Mouse (Mus musculus) ES-E14 (cell line): ENCODE measurements around the gene Rdh5. TPM values are rescaled to one million over a fixed set of nuclear protein-coding genes. Genes with fewer than 3 reads are reported as not detected.

Experiments used
- DNase-seq: peaks from one replicate; pipeline ENCODE4 v3.0.0-alpha.2; 2013; ENCODE audit warnings: low read depth, low spot score
- H3K27ac ChIP-seq: 2 replicates; pipeline ENCODE4 v1.5.1; 2012; ENCODE audit warnings: low read depth, mild to moderate bottlenecking, low read length, moderate library complexity, mixed read lengths; ENCODE audit not compliant: poor library complexity, insufficient read depth, severe bottlenecking
- H3K36me3 ChIP-seq: 2 replicates; pipeline ENCODE4 v1.6.1; 2012; ENCODE audit warnings: mild to moderate bottlenecking, low read length, moderate library complexity, mixed read lengths; ENCODE audit not compliant: control insufficient read depth, poor library complexity, insufficient read depth, severe bottlenecking
- H3K4me1 ChIP-seq, 2 experiments: fragments of 150-350 bp in 1 of 2; sonication (generic) in 1 of 2; 2 replicates each; pipeline ENCODE4 v1.6.1; 2012; ENCODE audit warnings: low read length in 2 of 2, mild to moderate bottlenecking in 1 of 2, mixed read lengths in 1 of 2; ENCODE audit not compliant: control insufficient read depth in 2 of 2, insufficient read depth in 2 of 2, poor library complexity in 1 of 2
- H3K4me3 ChIP-seq, 2 experiments: fragments of 150-350 bp in 1 of 2; sonication (generic) in 1 of 2; 2 replicates each; pipeline ENCODE4 v1.5.1; 2012; ENCODE audit warnings: low read length in 2 of 2, low read depth in 1 of 2, mild to moderate bottlenecking in 1 of 2, mixed read lengths in 1 of 2; ENCODE audit not compliant: insufficient read depth in 1 of 2, poor library complexity in 1 of 2, severe bottlenecking in 1 of 2
- H3K9ac ChIP-seq: 2 replicates; pipeline ENCODE4 v1.6.1; 2012; ENCODE audit warnings: low read depth, mild to moderate bottlenecking, low read length, mixed read lengths; ENCODE audit not compliant: poor library complexity, insufficient read depth, severe bottlenecking
- H3K9me3 ChIP-seq: fragments of 150-350 bp; sonication (generic); 2 replicates; pipeline ENCODE4 v1.6.1; 2012; ENCODE audit warnings: low read depth, mild to moderate bottlenecking, low read length; ENCODE audit not compliant: control insufficient read depth, insufficient read depth
- CHD2 ChIP-seq: IDR thresholded peaks from 2 replicates; pipeline ENCODE4 v1.6.1; 2014; ENCODE audit warnings: mild to moderate bottlenecking, low read depth, low read length, inconsistent platforms
- HCFC1 ChIP-seq: IDR thresholded peaks from 2 replicates; pipeline ENCODE4 v1.6.1; 2012; ENCODE audit warnings: low read length, inconsistent platforms, borderline replicate concordance; ENCODE audit not compliant: insufficient read depth
- MAFK ChIP-seq: IDR thresholded peaks from 2 replicates; pipeline ENCODE4 v1.6.1; 2014; ENCODE audit warnings: mild to moderate bottlenecking, low read depth, low read length, inconsistent platforms; ENCODE audit not compliant: insufficient read depth
- ZC3H11A ChIP-seq: IDR thresholded peaks from 2 replicates; pipeline ENCODE4 v1.6.1; 2012; ENCODE audit warnings: low read depth, mild to moderate bottlenecking, inconsistent platforms, low read length, borderline replicate concordance
- ZNF384 ChIP-seq: IDR thresholded peaks from 2 replicates; pipeline ENCODE4 v1.6.1; 2012; ENCODE audit warnings: low read depth, low read length, inconsistent platforms
- in situ Hi-C, 2 experiments: fragments of 600-800 bp; cut with MboI; formaldehyde crosslinking; loops; one replicate each; pipeline ENCODE4 v1.15.1; 2025; ENCODE audit warnings: low sequenced_read_pairs in 2 of 2, inconsistent platforms in 1 of 2; ENCODE audit not compliant: unreplicated experiment in 2 of 2
- total RNA-seq: library from RNA; depleted of rRNA; stranded (reverse); fragments of 300-350 nt; gene quantifications from 2 replicates; pipeline ENCODE4 v1.2.3, GENCODE M21; 2012

Gene Rdh5
- total RNA-seq, 1 experiment: 6.8 TPM

DNA sequence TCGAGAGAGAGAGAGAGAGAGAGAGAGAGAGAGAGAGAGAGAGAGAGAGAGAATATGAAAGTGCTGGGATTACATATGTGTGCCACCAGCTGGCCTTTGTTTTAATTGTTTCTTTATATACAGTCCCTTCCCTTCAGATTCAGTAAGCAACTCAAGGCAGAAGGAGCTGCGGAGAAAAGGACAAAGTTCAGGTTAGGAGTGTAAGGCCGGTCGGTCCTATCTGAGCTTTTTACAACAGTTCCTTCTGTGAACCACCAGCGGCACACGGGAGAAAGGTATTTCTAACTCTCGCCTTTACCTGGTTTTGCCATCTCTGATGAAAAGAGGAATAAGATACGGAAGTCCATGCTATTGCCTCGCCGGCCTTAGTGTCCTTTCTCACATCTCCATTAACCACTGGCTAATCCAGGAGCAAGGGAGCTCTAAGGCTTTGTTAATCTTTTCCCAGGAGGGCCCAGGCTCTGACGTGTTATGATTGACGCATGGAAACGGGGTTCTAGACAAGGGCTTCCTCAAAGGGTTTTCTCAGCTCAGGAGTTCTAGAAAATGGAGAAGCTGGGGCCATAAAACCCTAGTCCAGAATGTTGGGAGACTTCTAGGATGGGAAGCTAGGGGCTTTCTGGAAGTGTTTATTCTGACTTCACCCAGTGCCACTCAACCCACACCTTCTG is 13.8 kb downstream of the Rdh5 start:
- no peak for DNase-seq
- in situ Hi-C loops: no loop called here

DNA sequence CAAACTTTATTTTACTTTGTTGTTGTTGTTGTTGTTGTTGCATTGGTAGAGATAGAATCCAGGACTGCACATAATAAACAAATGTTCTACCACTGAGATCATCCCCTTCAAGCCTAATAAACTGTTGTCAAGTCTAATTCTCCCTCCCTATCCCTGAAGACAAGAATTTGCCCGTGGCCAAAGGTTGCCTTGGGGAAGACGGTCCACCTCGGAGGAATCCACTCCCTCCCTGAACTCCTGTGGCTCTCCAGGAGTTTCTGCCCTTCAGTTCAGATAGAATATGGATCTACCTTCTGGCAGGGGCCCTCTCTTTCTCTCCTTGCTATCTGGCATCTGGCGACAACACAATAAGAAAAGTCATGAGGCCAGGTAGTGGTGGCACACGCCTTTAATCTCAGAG is 17.9 kb downstream of the Rdh5 start:
- TF ChIP-seq ZNF384 (no peak), CHD2 (no peak), ZC3H11A (no peak), HCFC1 (no peak), MAFK (no peak)
- Histone ChIP-seq H3K4me1 (peaks cover 0 to 7% of the 10 kb centered on the region in 2 experiments; a peak in 2 of 4 replicates), H3K36me3 (no peaks in the 10 kb centered on the region), H3K9me3 (no peaks in the 10 kb centered on the region), H3K9ac (no peak overlapping the region), H3K4me3 (no peak overlapping the region), H3K27ac (no peak overlapping the region)
- in situ Hi-C loops: no loop called here
- no peak for DNase-seq

More for the DNA sequence above, 13.8 kb downstream of the Rdh5 start:
- H3K9ac ChIP-seq: peak overlapping the region; percentile 97; the same call in 1 of the 2 replicates
- H3K4me3 ChIP-seq: peak overlapping the region; percentile 93 to 96
- H3K27ac ChIP-seq: peak overlapping the region; percentile 23; the same call in 1 of the 2 replicates
- no peak for TF ChIP-seq ZNF384
- TF ChIP-seq ZC3H11A: no peak
- TF ChIP-seq MAFK: no peak
- TF ChIP-seq HCFC1: no peak
- TF ChIP-seq CHD2: no peak
- H3K4me1 ChIP-seq: peaks cover 0 to 12% of the 10 kb centered on the region in 2 experiments; a peak in 3 of 4 replicates
- H3K36me3 ChIP-seq: peaks cover 12% of the 10 kb centered on the region
- no peaks in the 10 kb centered on the region for H3K9me3 ChIP-seq

DNA sequence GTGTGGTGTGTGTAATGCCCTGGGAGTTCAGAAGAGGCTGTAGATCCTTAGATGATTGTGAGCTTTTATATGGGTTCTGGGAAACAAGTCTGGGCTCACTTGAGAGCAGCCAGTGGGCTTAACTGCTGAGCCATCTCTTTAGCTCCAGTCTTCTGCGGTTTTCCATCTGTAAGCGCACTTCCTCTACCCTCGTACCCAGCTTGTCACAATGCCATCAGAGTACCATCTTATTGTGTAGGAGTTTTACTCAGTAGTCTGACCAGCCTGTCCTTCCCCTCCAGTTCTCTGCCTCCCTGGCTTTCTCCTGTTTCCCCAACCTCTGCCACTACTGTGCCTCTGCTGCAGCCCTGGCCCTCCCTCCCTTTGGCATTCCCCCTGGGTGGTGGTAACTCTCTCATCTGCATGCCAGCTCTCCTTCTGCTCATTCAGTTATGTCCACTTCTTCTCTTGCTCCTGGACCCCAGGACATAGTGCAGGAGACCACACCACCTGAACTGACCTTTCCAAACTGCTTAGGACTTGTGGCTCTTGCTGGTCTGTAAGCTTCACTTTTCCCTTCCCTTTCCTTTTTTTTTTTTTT is 20.2 kb downstream of the Rdh5 start:
- no peak for DNase-seq
- no peak overlapping the region for H3K9ac ChIP-seq
- no peak overlapping the region for H3K27ac ChIP-seq
- TF ChIP-seq ZC3H11A: no peak
- no peak for TF ChIP-seq MAFK
- TF ChIP-seq HCFC1: no peak
- peaks cover 0 to 2% of the 10 kb centered on the region in 2 experiments; a peak in 2 of 4 replicates for H3K4me1 ChIP-seq
- in situ Hi-C loops: no loop called here
- H3K4me3 ChIP-seq: no peak overlapping the region
- H3K9me3 ChIP-seq: no peaks in the 10 kb centered on the region
- H3K36me3 ChIP-seq: no peaks in the 10 kb centered on the region

DNA sequence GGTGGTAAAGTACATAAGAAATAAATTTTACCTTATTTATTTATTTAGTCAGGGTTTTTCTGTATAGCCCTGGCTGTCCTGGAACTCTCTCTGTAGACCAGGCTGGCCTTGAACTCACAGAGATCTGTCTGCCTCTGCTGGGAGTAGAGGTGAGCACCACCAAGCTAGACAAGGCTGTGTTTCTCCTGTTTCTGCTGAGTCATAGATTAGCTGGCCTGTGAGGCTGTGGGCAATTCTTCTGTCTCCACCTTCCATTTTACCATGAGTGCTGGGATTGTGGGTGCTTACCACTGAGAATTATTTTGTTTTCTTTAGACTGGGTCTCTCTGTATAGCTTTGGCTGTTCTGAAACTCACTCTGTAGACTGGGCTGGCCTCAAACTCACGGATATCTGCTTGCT is 21.3 kb downstream of the Rdh5 start:
- no peak for DNase-seq
- H3K4me1 ChIP-seq: peaks cover 0 to 5% of the 10 kb centered on the region in 2 experiments; a peak in 2 of 4 replicates
- H3K4me3 ChIP-seq: no peak overlapping the region
- peak overlapping the region; percentile 46; the same call in 1 of the 2 replicates for H3K9ac ChIP-seq
- in situ Hi-C loops: no loop called here
- peak overlapping the region; percentile 79; the same call in 1 of the 2 replicates for H3K27ac ChIP-seq
- H3K9me3 ChIP-seq: no peaks in the 10 kb centered on the region
- TF ChIP-seq MAFK: peak; percentile 63; the same call in 1 of the 2 replicates
- no peak for TF ChIP-seq HCFC1
- no peak for TF ChIP-seq CHD2
- no peak for TF ChIP-seq ZC3H11A
- TF ChIP-seq ZNF384: no peak
- no peaks in the 10 kb centered on the region for H3K36me3 ChIP-seq
